Mouse (Mus musculus): ENCODE measurements at regions not wholly inside any gene's neighbourhood (a gene's known extent, or its start where the extent isn't known, plus 50 kb on each side); places are given as distances from the start of the nearest gene placed in this dataset.

- Histone ChIP-seq H3K27ac (replicated peaks; ENCODE audit: low read depth, low read length) (peak overlapping the region; percentile 11), H3K4me2 (ENCODE audit: low read depth, low read length) (peak overlapping the region; percentile 38), H3K4me3 (ENCODE audit: low read depth, low read length) (peak overlapping the region; percentile 15), H3K4me1 (ENCODE audit: control insufficient read depth, insufficient read depth, low read length) (no peaks in the 10 kb centered on the region), H3K36me3 (ENCODE audit: control insufficient read depth, insufficient read depth, low read length) (no peaks in the 10 kb centered on the region), H3K27me3 (replicated peaks; ENCODE audit: control insufficient read depth, insufficient read depth, low read length) (no peaks in the 10 kb centered on the region), H3K9me3 (ENCODE audit: control insufficient read depth, low read length) (no peaks in the 10 kb centered on the region), H3K9ac (ENCODE audit: low read depth, low read length) (no peak overlapping the region)
- ATAC-seq (ENCODE audit: low read depth) (peak; percentile 72), DNase-seq (ENCODE audit: low spot score) (peak; percentile 51)
- 34% methylated on average over 13 of the region's 13 CpGs for WGBS
Observed at GRCm38 (mm10) chr2:10736696-10737457, 366.6 kb downstream of the Sfmbt2 start.

- no peaks in the 10 kb centered on the region for H3K4me1 ChIP-seq (ENCODE audit: control insufficient read depth, insufficient read depth, low read length)
- no peak overlapping the region for H3K9ac ChIP-seq (ENCODE audit: low read depth, low read length)
- H3K4me2 ChIP-seq (ENCODE audit: low read depth, low read length) = peak overlapping the region; percentile 38
- no peak overlapping the region for H3K27ac ChIP-seq (replicated peaks; ENCODE audit: low read depth, low read length)
- peak; percentile 71 for DNase-seq (ENCODE audit: low spot score)
- no peaks in the 10 kb centered on the region for H3K9me3 ChIP-seq (ENCODE audit: control insufficient read depth, low read length)
- 45% methylated on average over 9 of the region's 9 CpGs for WGBS
- H3K4me3 ChIP-seq (ENCODE audit: low read depth, low read length) = peak overlapping the region; percentile 15
- peak; percentile 71; the same call in 1 of the 2 replicates for ATAC-seq (ENCODE audit: low read depth)
- no peaks in the 10 kb centered on the region for H3K36me3 ChIP-seq (ENCODE audit: control insufficient read depth, insufficient read depth, low read length)
- H3K27me3 ChIP-seq (replicated peaks; ENCODE audit: control insufficient read depth, insufficient read depth, low read length) = no peaks in the 10 kb centered on the region
Observed at GRCm38 (mm10) chr2:10737458-10737775, 367.1 kb downstream of the Sfmbt2 start.

- peak; percentile 63; the same call in 1 of the 2 replicates for ATAC-seq (ENCODE audit: low read depth)
- Histone ChIP-seq H3K9ac (ENCODE audit: low read depth, low read length) (no peak overlapping the region), H3K27ac (replicated peaks; ENCODE audit: low read depth, low read length) (no peak overlapping the region), H3K27me3 (replicated peaks; ENCODE audit: control insufficient read depth, insufficient read depth, low read length) (no peaks in the 10 kb centered on the region), H3K4me1 (ENCODE audit: control insufficient read depth, insufficient read depth, low read length) (peaks cover 6% of the 10 kb centered on the region), H3K4me3 (ENCODE audit: low read depth, low read length) (no peak overlapping the region), H3K36me3 (ENCODE audit: control insufficient read depth, insufficient read depth, low read length) (no peaks in the 10 kb centered on the region), H3K4me2 (ENCODE audit: low read depth, low read length) (peak overlapping the region; percentile 2; the same call in 1 of the 2 replicates), H3K9me3 (ENCODE audit: control insufficient read depth, low read length) (no peaks in the 10 kb centered on the region)
- 26% methylated on average over 7 of the region's 7 CpGs for WGBS
- peak; percentile 73 for DNase-seq (ENCODE audit: low spot score)
Observed at GRCm38 (mm10) chr2:10745127-10745526, 374.8 kb downstream of the Sfmbt2 start.

GRCm38 (mm10) chr2:10755375-10755774, 385.1 kb downstream of the Sfmbt2 start:
- Histone ChIP-seq H3K9ac (ENCODE audit: low read depth, low read length) (no peak overlapping the region), H3K9me3 (ENCODE audit: control insufficient read depth, low read length) (no peaks in the 10 kb centered on the region), H3K36me3 (ENCODE audit: control insufficient read depth, insufficient read depth, low read length) (no peaks in the 10 kb centered on the region), H3K4me2 (ENCODE audit: low read depth, low read length) (no peak overlapping the region), H3K27ac (replicated peaks; ENCODE audit: low read depth, low read length) (no peak overlapping the region), H3K27me3 (replicated peaks; ENCODE audit: control insufficient read depth, insufficient read depth, low read length) (no peaks in the 10 kb centered on the region), H3K4me3 (ENCODE audit: low read depth, low read length) (no peak overlapping the region), H3K4me1 (ENCODE audit: control insufficient read depth, insufficient read depth, low read length) (no peaks in the 10 kb centered on the region)
- 46% methylated on average over 3 of the region's 3 CpGs for WGBS
- peak; percentile 70 for DNase-seq (ENCODE audit: low spot score)
- ATAC-seq (ENCODE audit: low read depth) = peak; percentile 84

- ATAC-seq (ENCODE audit: low read depth) = 0 out of 2 replicates have a peak, but pooled peaks have one; percentile 37
- no peak overlapping the region for H3K4me3 ChIP-seq (ENCODE audit: low read depth, low read length)
- WGBS = 22% methylated on average over 8 of the region's 8 CpGs
Observed at GRCm38 (mm10) chr2:10757202-10757840, 387.0 kb downstream of the Sfmbt2 start.

GRCm38 (mm10) chr2:10757886-10758285, 387.6 kb downstream of the Sfmbt2 start:
- H3K27ac ChIP-seq (replicated peaks; ENCODE audit: low read depth, low read length) = no peak overlapping the region
- H3K4me1 ChIP-seq (ENCODE audit: control insufficient read depth, insufficient read depth, low read length) = no peaks in the 10 kb centered on the region
- H3K36me3 ChIP-seq (ENCODE audit: control insufficient read depth, insufficient read depth, low read length) = no peaks in the 10 kb centered on the region
- ATAC-seq (ENCODE audit: low read depth) = no peak
- WGBS = 58% methylated on average over 1 of the region's 1 CpGs
- H3K4me3 ChIP-seq (ENCODE audit: low read depth, low read length) = no peak overlapping the region
- H3K4me2 ChIP-seq (ENCODE audit: low read depth, low read length) = no peak overlapping the region
- H3K9me3 ChIP-seq (ENCODE audit: control insufficient read depth, low read length) = no peaks in the 10 kb centered on the region
- no peak overlapping the region for H3K9ac ChIP-seq (ENCODE audit: low read depth, low read length)
- no peaks in the 10 kb centered on the region for H3K27me3 ChIP-seq (replicated peaks; ENCODE audit: control insufficient read depth, insufficient read depth, low read length)
- DNase-seq (ENCODE audit: low spot score) = no peak

More at GRCm38 (mm10) chr2:10757202-10757840, 387.0 kb downstream of the Sfmbt2 start:
- H3K27me3 ChIP-seq (replicated peaks; ENCODE audit: control insufficient read depth, insufficient read depth, low read length) = no peaks in the 10 kb centered on the region
- peak; percentile 36 for DNase-seq (ENCODE audit: low spot score)
- H3K36me3 ChIP-seq (ENCODE audit: control insufficient read depth, insufficient read depth, low read length) = no peaks in the 10 kb centered on the region
- H3K4me1 ChIP-seq (ENCODE audit: control insufficient read depth, insufficient read depth, low read length) = no peaks in the 10 kb centered on the region
- H3K9me3 ChIP-seq (ENCODE audit: control insufficient read depth, low read length) = no peaks in the 10 kb centered on the region
- no peak overlapping the region for H3K9ac ChIP-seq (ENCODE audit: low read depth, low read length)
- no peak overlapping the region for H3K27ac ChIP-seq (replicated peaks; ENCODE audit: low read depth, low read length)
- H3K4me2 ChIP-seq (ENCODE audit: low read depth, low read length) = no peak overlapping the region

GRCm38 (mm10) chr2:10762236-10762635, 391.9 kb downstream of the Sfmbt2 start:
- no peak overlapping the region for H3K9ac ChIP-seq (ENCODE audit: low read depth, low read length)
- H3K9me3 ChIP-seq (ENCODE audit: control insufficient read depth, low read length) = no peaks in the 10 kb centered on the region
- ATAC-seq (ENCODE audit: low read depth) (no peak), DNase-seq (ENCODE audit: low spot score) (no peak)
- H3K36me3 ChIP-seq (ENCODE audit: control insufficient read depth, insufficient read depth, low read length) = no peaks in the 10 kb centered on the region
- H3K27ac ChIP-seq (replicated peaks; ENCODE audit: low read depth, low read length) = no peak overlapping the region
- WGBS = 65% methylated on average over 4 of the region's 4 CpGs
- no peaks in the 10 kb centered on the region for H3K27me3 ChIP-seq (replicated peaks; ENCODE audit: control insufficient read depth, insufficient read depth, low read length)
- no peak overlapping the region for H3K4me3 ChIP-seq (ENCODE audit: low read depth, low read length)
- no peak overlapping the region for H3K4me2 ChIP-seq (ENCODE audit: low read depth, low read length)
- no peaks in the 10 kb centered on the region for H3K4me1 ChIP-seq (ENCODE audit: control insufficient read depth, insufficient read depth, low read length)

- peaks cover 7% of the 10 kb centered on the region; the same call in 1 of the 2 replicates for H3K4me1 ChIP-seq (ENCODE audit: control insufficient read depth, insufficient read depth, low read length)
- H3K27ac ChIP-seq (replicated peaks; ENCODE audit: low read depth, low read length) = no peak overlapping the region
- no peaks in the 10 kb centered on the region for H3K27me3 ChIP-seq (replicated peaks; ENCODE audit: control insufficient read depth, insufficient read depth, low read length)
- H3K36me3 ChIP-seq (ENCODE audit: control insufficient read depth, insufficient read depth, low read length) = no peaks in the 10 kb centered on the region
- ATAC-seq (ENCODE audit: low read depth) (no peak), DNase-seq (ENCODE audit: low spot score) (peak; percentile 27)
- H3K4me3 ChIP-seq (ENCODE audit: low read depth, low read length) = no peak overlapping the region
- H3K9me3 ChIP-seq (ENCODE audit: control insufficient read depth, low read length) = no peaks in the 10 kb centered on the region
- WGBS = 49% methylated on average over 7 of the region's 7 CpGs
- H3K4me2 ChIP-seq (ENCODE audit: low read depth, low read length) = no peak overlapping the region
- H3K9ac ChIP-seq (ENCODE audit: low read depth, low read length) = no peak overlapping the region
Observed at GRCm38 (mm10) chr2:10783071-10783470, 388.8 kb upstream of the Prkcq start.

All from embryonic facial prominence, embryonic 14.5 days (tissue).